Comparison of ENCODE assay signal across 14 mouse cellular contexts in genomic region chr2:144202567-144202966, GRCm38 (mm10).
DNase-seq lines count a peak whose midpoint lies in the region; ATAC-seq and TF ChIP-seq lines count a peak whose summit lies in the region.
"Had no signal": no experiment of that assay in that cellular context is flagged by ENCODE, and none has a peak within 500 bp of the region (broad histone marks: within the 10 kb centered on the region; RNA-seq: fewer than 3 reads in every experiment).

No protein-coding gene starts in this region.

- 76% methylated on average over 3 of the region's 3 CpGs for WGBS in kidney, adult 2 months
- 79% methylated on average over 3 of the region's 3 CpGs for WGBS in hindbrain, embryonic 15.5 days

- H3K27ac ChIP-seq in kidney, adult 2 months (ENCODE audit: insufficient read depth, low read depth, low read length) = peak overlapping the region; percentile 42; the same call in 1 of the 2 replicates
- no peak overlapping the region for H3K27ac ChIP-seq in hindbrain, embryonic 15.5 days (replicated peaks)
- H3K27ac ChIP-seq: gastrocnemius, adult 2 months had no signal

- H3K9me3 ChIP-seq in hindbrain, embryonic 15.5 days = no peaks in the 10 kb centered on the region

- no peak overlapping the region for H3K9ac ChIP-seq in hindbrain, embryonic 15.5 days

- no peaks in the 10 kb centered on the region for H3K36me3 ChIP-seq in kidney, adult 2 months (ENCODE audit: control insufficient read depth, insufficient read depth, low read length)
- no peaks in the 10 kb centered on the region for H3K36me3 ChIP-seq in hindbrain, embryonic 15.5 days

- H3K4me3 ChIP-seq in kidney, adult 2 months (ENCODE audit: insufficient read depth, low read depth, low read length) = no peak overlapping the region
- no peak overlapping the region for H3K4me3 ChIP-seq in hindbrain, embryonic 15.5 days
- H3K4me3 ChIP-seq: gastrocnemius, adult 2 months had no signal

- no peak for TF ChIP-seq POLR2A in kidney, adult 2 months (IDR thresholded peaks at IDR 0.05; ENCODE audit: low read depth, low read length)

- no peak for ATAC-seq in cerebellum, adult (ENCODE audit: insufficient number of reproducible peaks, low FRiP score, low TSS enrichment)
- ATAC-seq in hindbrain, embryonic 15.5 days (ENCODE audit: low FRiP score, low read depth) = 0 out of 2 replicates have a peak, but pooled peaks have one; percentile 54
- no peak for ATAC-seq in megakaryocyte-erythroid progenitor cell, adult 5-6 weeks (replicated peaks; ENCODE audit: low FRiP score, low TSS enrichment, poor library complexity, severe bottlenecking)
- ATAC-seq: lung, postnatal 0 days had no signal

- H3K27me3 ChIP-seq in kidney, adult 2 months (replicated peaks; ENCODE audit: control insufficient read depth, insufficient read depth, low read length) = no peaks in the 10 kb centered on the region
- no peaks in the 10 kb centered on the region for H3K27me3 ChIP-seq in hindbrain, embryonic 15.5 days

- TF ChIP-seq CTCF in kidney, adult 2 months (conservative IDR thresholded peaks at IDR 0.05; ENCODE audit: insufficient read depth, insufficient read length, low read depth, low read length) = no peak

- peaks cover 8% of the 10 kb centered on the region for H3K4me1 ChIP-seq in kidney, adult 2 months (ENCODE audit: control insufficient read depth, insufficient read depth, low read length)
- H3K4me1 ChIP-seq in hindbrain, embryonic 15.5 days (replicated peaks) = 0 out of 2 replicates have a peak, but pooled peaks cover 3% of the 10 kb centered on the region

- peak; percentile 7 for DNase-seq in cerebellum, adult 9-11 months
- DNase-seq in kidney, adult 2 months = no peak
- no peak for DNase-seq in kidney, postnatal 25 days
- peak; percentile 32 for DNase-seq in 3134 (ENCODE audit: extremely low read depth, insufficient read length, low spot score)
- no peak for DNase-seq in spleen, postnatal 36 days (ENCODE audit: low spot score in 2 of 2)
- DNase-seq: cerebellum, adult 11 months; gastrocnemius, adult 2 months; layer of hippocampus, postnatal 36 days; right cerebral cortex, postnatal 14 days; thymus, postnatal 4 days had no signal

- H3K4me2 ChIP-seq in hindbrain, embryonic 15.5 days = no peak overlapping the region

Comparison
In these comparisons a context has a peak if more than half of its experiments do, and no peak if none do; other contexts are left out.
1. DNase-seq: peak in cerebellum, adult 9-11 months (single experiment) and 3134 (single experiment); none in kidney, adult 2 months (single experiment), kidney, postnatal 25 days (0 of 2) and spleen, postnatal 36 days (0 of 2).